Mouse (Mus musculus): ENCODE measurements around the gene Prkce. TPM values are rescaled to one million over a fixed set of nuclear protein-coding genes. Genes with fewer than 3 reads are reported as not detected.
A peak's percentile ranks its signal among the peaks of the same experiment; 100 is the strongest.

Prkce gene
- polyA plus RNA-seq, 1 experiment from 2014 or later = 9.6 TPM

GRCm38 (mm10) chr17:86279751-86280150 is 112.2 kb downstream of the Prkce start:
- no peak overlapping the region for H3K9ac ChIP-seq
- H3K4me1 ChIP-seq (replicated peaks) = peaks cover 32% of the 10 kb centered on the region
- H3K4me3 ChIP-seq = no peak overlapping the region
- H3K27me3 ChIP-seq = no peaks in the 10 kb centered on the region
- no peak overlapping the region for H3K4me2 ChIP-seq
- no peak for ATAC-seq (replicated peaks; ENCODE audit: insufficient number of reproducible peaks, insufficient read depth, low FRiP score, low read depth)
- 66% methylated on average over 10 of the region's 10 CpGs for WGBS
- H3K27ac ChIP-seq = no peak overlapping the region
- H3K9me3 ChIP-seq (replicated peaks) = no peaks in the 10 kb centered on the region
- no peaks in the 10 kb centered on the region for H3K36me3 ChIP-seq

- Histone ChIP-seq H3K4me2 (no peak overlapping the region), H3K9ac (no peak overlapping the region), H3K36me3 (no peaks in the 10 kb centered on the region), H3K4me3 (no peak overlapping the region), H3K9me3 (replicated peaks) (no peaks in the 10 kb centered on the region), H3K27me3 (no peaks in the 10 kb centered on the region), H3K27ac (0 out of 2 replicates have a peak overlapping the region, but pooled peaks have one; percentile 26), H3K4me1 (replicated peaks) (peaks cover 47% of the 10 kb centered on the region)
- WGBS = 42% methylated on average over 5 of the region's 5 CpGs
- ATAC-seq (replicated peaks; ENCODE audit: insufficient number of reproducible peaks, insufficient read depth, low FRiP score, low read depth) = no peak
Observed at GRCm38 (mm10) chr17:86283741-86284140, 116.2 kb downstream of the Prkce start.

- no peak overlapping the region for H3K4me2 ChIP-seq
- no peaks in the 10 kb centered on the region for H3K27me3 ChIP-seq
- H3K4me1 ChIP-seq (replicated peaks) = peaks cover 38% of the 10 kb centered on the region
- H3K4me3 ChIP-seq = no peak overlapping the region
- no peaks in the 10 kb centered on the region for H3K9me3 ChIP-seq (replicated peaks)
- WGBS = 76% methylated on average over 5 of the region's 5 CpGs
- no peak for ATAC-seq (replicated peaks; ENCODE audit: insufficient number of reproducible peaks, insufficient read depth, low FRiP score, low read depth)
- H3K36me3 ChIP-seq = no peaks in the 10 kb centered on the region
- H3K27ac ChIP-seq = no peak overlapping the region
- H3K9ac ChIP-seq = no peak overlapping the region
Observed at GRCm38 (mm10) chr17:86285058-86285457, 117.5 kb downstream of the Prkce start.

GRCm38 (mm10) chr17:86286747-86287271 is 119.2 kb downstream of the Prkce start:
- Histone ChIP-seq H3K27ac (no peak overlapping the region), H3K9ac (no peak overlapping the region), H3K4me1 (replicated peaks) (peaks cover 29% of the 10 kb centered on the region), H3K4me3 (no peak overlapping the region), H3K4me2 (no peak overlapping the region), H3K9me3 (replicated peaks) (no peaks in the 10 kb centered on the region), H3K36me3 (no peaks in the 10 kb centered on the region), H3K27me3 (no peaks in the 10 kb centered on the region)
- 60% methylated on average over 7 of the region's 7 CpGs for WGBS
- ATAC-seq (replicated peaks; ENCODE audit: insufficient number of reproducible peaks, insufficient read depth, low FRiP score, low read depth) = no peak

DNA sequence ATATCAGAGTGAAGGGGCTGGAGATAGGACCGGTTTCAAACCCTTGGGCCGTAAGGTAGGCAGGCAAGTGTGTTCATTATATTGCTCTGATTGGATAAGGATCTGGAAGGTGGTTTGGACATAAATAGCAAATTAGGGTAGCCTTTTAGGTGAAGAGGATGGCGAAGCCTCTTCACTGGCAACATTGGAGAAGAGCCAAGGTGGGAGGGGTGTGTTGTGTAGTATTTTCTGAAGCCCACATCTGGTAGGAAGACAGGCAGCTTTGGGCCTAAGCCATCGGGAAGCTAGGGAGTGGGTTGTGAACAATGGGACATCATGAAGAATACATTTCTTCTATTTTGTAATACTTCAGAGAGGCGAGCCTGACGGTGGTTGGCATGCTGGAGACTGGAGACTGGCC is 125.1 kb downstream of the Prkce start:
- Histone ChIP-seq H3K27me3 (no peaks in the 10 kb centered on the region), H3K4me2 (peak overlapping the region; percentile 43; the same call in 1 of the 2 replicates), H3K36me3 (no peaks in the 10 kb centered on the region), H3K9ac (no peak overlapping the region), H3K9me3 (replicated peaks) (no peaks in the 10 kb centered on the region), H3K4me1 (replicated peaks) (peaks cover 10% of the 10 kb centered on the region), H3K27ac (no peak overlapping the region), H3K4me3 (no peak overlapping the region)
- no peak for ATAC-seq (replicated peaks; ENCODE audit: insufficient number of reproducible peaks, insufficient read depth, low FRiP score, low read depth)
- 72% methylated on average over 6 of the region's 6 CpGs for WGBS

- Histone ChIP-seq H3K4me2 (peak overlapping the region; percentile 43), H3K27me3 (no peaks in the 10 kb centered on the region), H3K27ac (no peak overlapping the region), H3K9me3 (replicated peaks) (no peaks in the 10 kb centered on the region), H3K9ac (no peak overlapping the region), H3K4me1 (replicated peaks) (peaks cover 10% of the 10 kb centered on the region), H3K36me3 (no peaks in the 10 kb centered on the region), H3K4me3 (0 out of 2 replicates have a peak overlapping the region, but pooled peaks have one; percentile 26)
- peak; percentile 54 for ATAC-seq (replicated peaks; ENCODE audit: insufficient number of reproducible peaks, insufficient read depth, low FRiP score, low read depth)
- WGBS = 28% methylated on average over 10 of the region's 10 CpGs
Observed at GRCm38 (mm10) chr17:86293247-86293744, 125.7 kb downstream of the Prkce start.

- no peak for ATAC-seq (replicated peaks; ENCODE audit: insufficient number of reproducible peaks, insufficient read depth, low FRiP score, low read depth)
- H3K4me3 ChIP-seq = no peak overlapping the region
- H3K4me2 ChIP-seq = no peak overlapping the region
- peaks cover 45% of the 10 kb centered on the region for H3K4me1 ChIP-seq (replicated peaks)
- no peak overlapping the region for H3K27ac ChIP-seq
- H3K27me3 ChIP-seq = no peaks in the 10 kb centered on the region
- no peaks in the 10 kb centered on the region for H3K36me3 ChIP-seq
- WGBS = 68% methylated on average over 3 of the region's 3 CpGs
- H3K9ac ChIP-seq = no peak overlapping the region
- H3K9me3 ChIP-seq (replicated peaks) = no peaks in the 10 kb centered on the region
Observed at GRCm38 (mm10) chr17:86299576-86299975, 132.0 kb downstream of the Prkce start.

DNA sequence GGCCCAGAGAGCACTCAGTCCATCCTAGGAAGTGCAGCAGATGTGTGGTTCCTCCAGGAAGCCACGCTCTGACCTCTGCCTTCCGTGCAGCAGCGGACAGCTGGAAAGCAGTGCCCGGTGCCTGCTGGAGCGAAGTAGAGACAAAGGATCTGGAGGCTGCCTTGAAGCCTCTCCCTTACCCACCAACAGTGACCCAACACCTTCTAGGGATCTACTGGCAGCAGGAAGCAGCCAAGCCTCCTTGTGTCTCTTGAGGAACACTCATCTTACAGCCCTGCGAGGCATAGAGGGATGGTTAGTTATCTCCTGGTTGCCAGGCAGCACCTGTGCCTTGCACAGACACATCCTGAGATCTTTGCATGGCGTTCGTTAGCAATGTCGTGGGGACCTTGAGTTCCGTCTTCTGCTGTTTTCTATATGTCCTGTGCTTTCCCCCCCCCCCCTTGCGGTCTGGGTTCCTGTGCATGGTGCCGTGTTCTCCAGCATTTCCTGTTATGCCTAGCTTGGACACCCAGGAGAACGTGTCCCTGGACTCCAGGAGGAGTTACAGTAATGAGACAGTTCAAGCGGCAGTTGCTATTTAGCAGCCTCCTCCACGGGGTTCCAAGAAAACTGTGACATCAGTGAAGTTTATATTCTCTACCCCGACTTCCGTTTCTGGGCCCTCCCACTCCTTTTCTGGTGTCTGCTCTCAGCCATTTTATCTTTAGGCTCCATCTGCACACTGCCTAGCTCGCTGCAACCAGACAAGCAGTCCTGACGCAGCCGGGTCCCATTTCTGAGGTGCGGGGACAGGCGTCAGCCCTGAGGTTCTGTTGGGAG is 133.4 kb downstream of the Prkce start:
- no peaks in the 10 kb centered on the region for H3K9me3 ChIP-seq (replicated peaks)
- whole genome bisulfite sequencing = 40% methylated on average over 22 of the region's 22 CpGs
- ATAC-seq (replicated peaks; ENCODE audit: insufficient number of reproducible peaks, insufficient read depth, low FRiP score, low read depth) = no peak
- H3K4me1 ChIP-seq (replicated peaks) = peaks cover 56% of the 10 kb centered on the region
- H3K9ac ChIP-seq = peak overlapping the region; percentile 18; the same call in 1 of the 2 replicates
- no peaks in the 10 kb centered on the region for H3K36me3 ChIP-seq
- no peaks in the 10 kb centered on the region for H3K27me3 ChIP-seq
- peak overlapping the region; percentile 47 for H3K4me2 ChIP-seq
- peak overlapping the region; percentile 89 for H3K27ac ChIP-seq
- peak overlapping the region; percentile 13; the same call in 1 of the 2 replicates for H3K4me3 ChIP-seq

DNA sequence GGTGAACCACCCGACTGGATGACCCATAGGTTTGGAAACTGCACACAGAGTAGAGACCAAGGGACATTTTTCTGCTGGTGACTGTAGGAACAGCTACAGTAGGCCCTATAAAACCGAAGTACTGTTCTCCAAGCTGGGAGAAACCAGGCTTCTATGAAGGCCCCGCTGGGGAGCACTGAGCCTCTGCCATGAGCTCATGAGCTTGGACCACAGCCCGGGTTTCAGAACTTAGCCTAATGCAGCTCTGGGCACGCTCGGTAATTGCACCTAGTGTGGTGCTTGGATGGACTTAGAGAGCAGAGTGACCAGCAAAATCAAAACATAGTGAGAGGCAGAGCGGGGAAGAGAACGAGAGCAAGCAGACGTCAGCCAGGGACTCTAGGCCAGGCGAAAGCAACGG is 134.7 kb downstream of the Prkce start:
- no peak overlapping the region for H3K4me3 ChIP-seq
- H3K27ac ChIP-seq = peak overlapping the region; percentile 89
- H3K4me1 ChIP-seq (replicated peaks) = peaks cover 61% of the 10 kb centered on the region
- peak; percentile 51 for ATAC-seq (replicated peaks; ENCODE audit: insufficient number of reproducible peaks, insufficient read depth, low FRiP score, low read depth)
- H3K9ac ChIP-seq = no peak overlapping the region; the same call in 1 of the 2 replicates
- H3K4me2 ChIP-seq = peak overlapping the region; percentile 44
- no peaks in the 10 kb centered on the region for H3K9me3 ChIP-seq (replicated peaks)
- 40% methylated on average over 11 of the region's 11 CpGs for WGBS
- no peaks in the 10 kb centered on the region for H3K27me3 ChIP-seq
- H3K36me3 ChIP-seq = no peaks in the 10 kb centered on the region

DNA sequence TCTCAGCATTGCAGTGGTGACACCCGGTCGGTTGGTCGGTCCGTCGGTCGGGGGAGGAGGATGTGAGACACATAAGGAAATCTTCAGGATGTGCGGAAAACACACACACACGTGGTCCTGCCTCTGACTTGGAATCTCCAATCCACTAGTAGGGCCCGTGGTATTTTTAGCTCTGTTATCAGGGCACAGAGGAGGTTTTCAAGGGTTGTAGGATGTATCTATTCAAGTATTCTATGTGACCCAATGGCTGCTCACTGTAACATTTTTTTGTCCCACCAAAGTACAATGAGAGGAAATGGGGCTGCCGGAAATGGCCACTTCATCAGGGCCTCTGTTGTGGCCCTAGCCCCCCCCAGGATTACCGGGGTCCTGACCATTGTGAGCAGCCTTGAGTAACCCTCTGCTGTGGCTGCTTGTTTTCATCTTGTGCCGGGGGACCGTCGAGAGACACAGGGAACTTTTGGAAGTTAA is 135.3 kb downstream of the Prkce start:
- Histone ChIP-seq H3K4me3 (no peak overlapping the region), H3K9me3 (replicated peaks) (no peaks in the 10 kb centered on the region), H3K9ac (no peak overlapping the region), H3K27me3 (no peaks in the 10 kb centered on the region), H3K4me1 (replicated peaks) (peaks cover 61% of the 10 kb centered on the region), H3K4me2 (peak overlapping the region; percentile 44), H3K36me3 (no peaks in the 10 kb centered on the region), H3K27ac (peak overlapping the region; percentile 89)
- peak; percentile 61 for ATAC-seq (replicated peaks; ENCODE audit: insufficient number of reproducible peaks, insufficient read depth, low FRiP score, low read depth)
- 25% methylated on average over 14 of the region's 14 CpGs for WGBS

- WGBS = 20% methylated on average over 19 of the region's 19 CpGs
- peak; percentile 75 for ATAC-seq (replicated peaks; ENCODE audit: insufficient number of reproducible peaks, insufficient read depth, low FRiP score, low read depth)
- Histone ChIP-seq H3K36me3 (no peaks in the 10 kb centered on the region), H3K9me3 (replicated peaks) (no peaks in the 10 kb centered on the region), H3K9ac (no peak overlapping the region), H3K4me3 (no peak overlapping the region), H3K27ac (peak overlapping the region; percentile 89), H3K4me2 (peak overlapping the region; percentile 44), H3K27me3 (no peaks in the 10 kb centered on the region), H3K4me1 (replicated peaks) (peaks cover 61% of the 10 kb centered on the region)
Observed at GRCm38 (mm10) chr17:86303401-86304243, 136.0 kb downstream of the Prkce start.
